Mouse (Mus musculus) heart, embryonic 13.5 days (tissue): ENCODE results near the gene Zfp653. TPM values are rescaled to one million over a fixed set of nuclear protein-coding genes. Genes with fewer than 3 reads are reported as not detected.

Experiments used
- ATAC-seq: fragments of 200-750 bp; cut with Nextera tagmentation; 2 replicates; pipeline ENCODE4 v1.8.0; 2017; ENCODE audit warnings: moderate TSS enrichment; ENCODE audit not compliant: insufficient number of reproducible peaks, low FRiP score, low TSS enrichment; ENCODE audit errors: extremely low read depth
- H3K27ac ChIP-seq: fragments of 300-500 bp; sonication (generic); replicated peaks from 2 replicates; pipeline ENCODE4 v1.5.1; 2015; ENCODE audit warnings: moderate library complexity, mild to moderate bottlenecking, inconsistent platforms
- H3K27me3 ChIP-seq: fragments of 300-500 bp; sonication (generic); replicated peaks from 2 replicates; pipeline ENCODE4 v1.6.1; 2015; ENCODE audit warnings: mild to moderate bottlenecking, inconsistent platforms
- H3K36me3 ChIP-seq: fragments of 300-500 bp; sonication (generic); 2 replicates; pipeline ENCODE4 v1.6.1; 2015; ENCODE audit warnings: mild to moderate bottlenecking, inconsistent platforms
- H3K4me1 ChIP-seq: fragments of 300-500 bp; sonication (generic); 2 replicates; pipeline ENCODE4 v1.6.1; 2015; ENCODE audit warnings: inconsistent platforms
- H3K4me2 ChIP-seq: fragments of 300-500 bp; sonication (generic); 2 replicates; pipeline ENCODE4 v1.6.1; 2015; ENCODE audit warnings: inconsistent platforms, mild to moderate bottlenecking, moderate library complexity
- H3K4me3 ChIP-seq: fragments of 300-500 bp; sonication (generic); 2 replicates; pipeline ENCODE4 v1.5.1; 2015; ENCODE audit warnings: moderate library complexity, mild to moderate bottlenecking, inconsistent platforms
- H3K9ac ChIP-seq: fragments of 300-500 bp; sonication (generic); 2 replicates; pipeline ENCODE4 v1.6.1; 2015; ENCODE audit warnings: inconsistent platforms, mild to moderate bottlenecking, moderate library complexity
- H3K9me3 ChIP-seq: fragments of 300-500 bp; sonication (generic); 2 replicates; pipeline ENCODE4 v1.6.1; 2016; ENCODE audit warnings: inconsistent platforms
- WGBS: fragments of 180-500 bp; shearing (Covaris S2); methylation state at CpG from one replicate; pipeline ENCODE4 v1.1.7; 2015; ENCODE audit warnings: mixed read lengths; 5-methylcytosine and 5-hydroxymethylcytosine counted together
- polyA plus RNA-seq: library from polyadenylated mRNA; unstranded; fragments of >200 nt; fragmentation: Nextera tagmentation; extraction: Ambion mirVana; gene quantifications from 2 replicates; pipeline ENCODE4 v1.2.1, GENCODE M21; 2015

The Zfp653 gene
- polyA plus RNA-seq, 1 experiment from 2014 or later: 9.5 TPM

DNA sequence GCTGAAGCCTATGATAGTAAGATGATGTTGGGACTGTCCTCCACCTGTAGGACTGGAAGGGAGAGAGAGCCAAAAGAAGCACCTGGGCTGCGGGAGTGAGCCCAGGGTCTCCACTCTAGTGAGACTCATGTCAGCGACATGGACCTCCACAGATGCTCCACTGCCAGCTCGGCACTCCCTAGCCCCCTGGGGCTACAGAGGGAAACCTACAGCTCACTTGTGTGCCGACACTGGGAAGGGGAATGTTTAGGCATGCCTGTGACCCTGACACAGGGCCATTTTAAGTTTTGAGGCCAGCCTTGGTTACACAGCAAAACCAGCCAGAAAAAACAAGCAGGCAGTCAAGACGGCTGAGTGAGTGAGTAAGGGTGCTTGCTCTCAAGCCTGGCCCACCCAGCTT, 4.0 kb downstream of the Zfp653 start:
- ATAC-seq: no peak
- Histone ChIP-seq H3K36me3 (peaks cover 60% of the 10 kb centered on the region), H3K4me2 (no peak overlapping the region), H3K9me3 (no peaks in the 10 kb centered on the region), H3K9ac (no peak overlapping the region), H3K4me3 (no peak overlapping the region), H3K27ac (no peak overlapping the region), H3K27me3 (no peaks in the 10 kb centered on the region), H3K4me1 (peaks cover 11% of the 10 kb centered on the region)
- 83% methylated on average over 5 of the region's 5 CpGs for WGBS

- H3K27ac ChIP-seq: no peak overlapping the region
- H3K9ac ChIP-seq: no peak overlapping the region
- no peaks in the 10 kb centered on the region for H3K9me3 ChIP-seq
- no peaks in the 10 kb centered on the region for H3K27me3 ChIP-seq
- no peak overlapping the region for H3K4me3 ChIP-seq
- 67% methylated on average over 3 of the region's 3 CpGs for WGBS
- peaks cover 66% of the 10 kb centered on the region for H3K36me3 ChIP-seq
- no peak for ATAC-seq
- H3K4me1 ChIP-seq: peaks cover 11% of the 10 kb centered on the region
- no peak overlapping the region for H3K4me2 ChIP-seq
Observed at GRCm38 (mm10) chr9:22066433-22066832, 4.7 kb downstream of the Zfp653 start.

DNA sequence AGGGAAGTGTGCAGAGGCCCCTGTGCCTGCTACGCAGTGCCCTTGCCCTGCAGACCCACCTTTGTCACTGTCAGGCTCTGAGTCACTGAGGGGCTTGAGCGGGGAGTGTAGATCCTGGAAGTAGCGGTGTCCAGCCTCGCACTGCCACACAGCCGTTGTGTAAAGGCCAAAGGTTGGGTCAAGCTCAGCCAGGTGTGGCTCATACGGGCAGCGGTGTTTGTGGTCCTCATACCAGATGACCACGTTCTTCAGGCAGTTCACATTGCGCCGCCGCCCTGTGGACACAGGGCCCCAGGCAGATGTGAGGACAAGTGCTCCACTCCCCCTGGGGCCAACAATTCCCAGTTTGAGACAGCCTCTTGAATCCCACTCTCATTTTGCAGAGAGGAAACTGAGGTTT, 5.5 kb downstream of the Zfp653 start:
- no peak overlapping the region for H3K27ac ChIP-seq
- H3K4me2 ChIP-seq: no peak overlapping the region
- peaks cover 74% of the 10 kb centered on the region for H3K36me3 ChIP-seq
- H3K27me3 ChIP-seq: no peaks in the 10 kb centered on the region
- H3K4me3 ChIP-seq: no peak overlapping the region
- peaks cover 11% of the 10 kb centered on the region for H3K4me1 ChIP-seq
- H3K9me3 ChIP-seq: no peaks in the 10 kb centered on the region
- H3K9ac ChIP-seq: no peak overlapping the region
- ATAC-seq: no peak
- 94% methylated on average over 11 of the region's 11 CpGs for WGBS

DNA sequence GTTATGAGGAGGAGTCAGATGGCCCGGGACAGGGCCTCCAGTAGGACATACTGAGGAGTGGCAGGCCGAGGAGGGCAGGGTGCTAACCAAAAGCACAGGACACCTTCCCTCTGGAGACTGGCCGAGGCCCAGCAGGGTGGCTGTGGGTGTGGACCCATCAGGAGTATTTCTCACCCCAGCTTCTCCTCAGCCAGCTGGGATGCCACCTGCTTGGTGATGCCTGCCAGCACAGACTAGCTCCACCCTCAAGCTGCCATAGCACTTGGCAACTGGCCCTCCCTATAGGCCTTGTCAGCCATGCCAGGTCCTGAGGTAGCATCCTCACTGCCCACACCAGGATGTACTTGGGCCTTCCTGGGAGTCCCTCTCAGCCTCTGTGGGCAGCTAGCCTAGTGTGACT, 6.8 kb downstream of the Zfp653 start:
- WGBS: 94% methylated on average over 3 of the region's 3 CpGs
- no peak overlapping the region for H3K4me2 ChIP-seq
- no peaks in the 10 kb centered on the region for H3K27me3 ChIP-seq
- ATAC-seq: no peak
- no peak overlapping the region for H3K27ac ChIP-seq
- no peaks in the 10 kb centered on the region for H3K4me1 ChIP-seq
- peaks cover 82% of the 10 kb centered on the region for H3K36me3 ChIP-seq
- no peak overlapping the region for H3K9ac ChIP-seq
- no peak overlapping the region for H3K4me3 ChIP-seq
- no peaks in the 10 kb centered on the region for H3K9me3 ChIP-seq

- H3K9me3 ChIP-seq: no peaks in the 10 kb centered on the region
- peaks cover 6% of the 10 kb centered on the region for H3K27me3 ChIP-seq
- WGBS: 63% methylated on average over 2 of the region's 2 CpGs
- peaks cover 91% of the 10 kb centered on the region for H3K36me3 ChIP-seq
- no peak overlapping the region for H3K4me2 ChIP-seq
- H3K9ac ChIP-seq: no peak overlapping the region
- H3K4me1 ChIP-seq: no peaks in the 10 kb centered on the region
- H3K27ac ChIP-seq: no peak overlapping the region
- no peak overlapping the region for H3K4me3 ChIP-seq
- no peak for ATAC-seq
Observed at GRCm38 (mm10) chr9:22061339-22061738, 9.8 kb downstream of the Zfp653 start.

DNA sequence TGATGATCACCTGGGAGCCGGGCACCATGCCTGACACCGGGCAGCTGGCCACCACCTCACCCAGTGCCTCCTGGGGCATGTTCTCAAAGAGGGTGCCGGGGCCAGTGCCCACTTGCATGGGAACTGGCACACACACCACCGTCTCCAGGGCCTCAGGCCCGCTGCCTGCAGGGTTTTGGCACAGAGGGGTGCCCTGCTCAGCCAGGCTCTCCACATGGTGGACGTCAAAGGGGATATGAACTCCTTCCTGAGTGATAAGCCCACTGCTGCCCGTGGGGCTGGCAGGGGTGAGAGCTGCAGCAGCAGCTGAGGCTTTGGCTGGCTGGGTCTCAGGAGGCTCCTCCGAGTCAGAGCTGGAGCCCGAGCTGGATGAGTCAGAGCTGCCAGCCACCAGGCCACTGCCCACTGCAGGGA, 13.2 kb downstream of the Zfp653 start:
- H3K9ac ChIP-seq: no peak overlapping the region
- no peak for ATAC-seq
- WGBS: 81% methylated on average over 9 of the region's 9 CpGs
- no peak overlapping the region for H3K4me3 ChIP-seq
- peaks cover 60% of the 10 kb centered on the region for H3K36me3 ChIP-seq
- H3K4me2 ChIP-seq: no peak overlapping the region
- H3K4me1 ChIP-seq: peaks cover 7% of the 10 kb centered on the region
- H3K27me3 ChIP-seq: peaks cover 38% of the 10 kb centered on the region
- H3K9me3 ChIP-seq: no peaks in the 10 kb centered on the region
- no peak overlapping the region for H3K27ac ChIP-seq

GRCm38 (mm10) chr9:22057031-22057517, 14.1 kb downstream of the Zfp653 start:
- no peak for ATAC-seq
- Histone ChIP-seq H3K4me1 (peaks cover 7% of the 10 kb centered on the region), H3K27me3 (peaks cover 47% of the 10 kb centered on the region), H3K9me3 (no peaks in the 10 kb centered on the region), H3K4me3 (no peak overlapping the region), H3K27ac (no peak overlapping the region), H3K4me2 (no peak overlapping the region), H3K36me3 (peaks cover 51% of the 10 kb centered on the region), H3K9ac (no peak overlapping the region)
- 87% methylated on average over 9 of the region's 9 CpGs for WGBS

DNA sequence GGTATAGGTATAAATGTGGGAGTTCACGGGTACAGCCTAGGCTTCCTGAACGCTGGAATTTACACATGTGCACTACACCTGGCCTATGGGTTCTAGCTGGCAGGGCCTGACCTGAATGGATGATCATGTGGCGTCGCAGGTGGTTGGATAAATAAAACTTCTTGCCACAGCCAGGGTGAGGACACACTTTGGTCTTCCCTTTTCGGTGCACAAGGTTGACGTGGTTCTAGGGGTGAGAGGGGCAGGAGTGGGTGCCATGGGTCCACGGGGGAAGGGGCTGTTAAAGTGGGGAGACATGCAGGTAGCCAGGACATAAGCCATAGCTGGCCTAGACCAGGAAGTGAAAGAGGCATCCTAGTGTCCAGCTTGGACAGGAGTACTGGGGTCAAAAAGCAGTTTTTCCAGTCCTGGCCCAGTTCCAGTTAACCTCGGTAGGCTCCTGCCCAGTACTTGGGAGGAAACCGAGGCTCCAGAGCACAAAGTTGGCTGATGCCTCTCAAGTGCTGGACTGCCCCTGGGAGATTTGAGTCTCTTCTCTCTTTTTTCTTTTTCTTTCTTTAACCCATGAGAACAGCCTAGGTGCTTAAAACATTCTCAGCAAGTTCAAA, 14.8 kb downstream of the Zfp653 start:
- no peak for ATAC-seq
- H3K4me2 ChIP-seq: no peak overlapping the region
- H3K4me3 ChIP-seq: no peak overlapping the region
- no peaks in the 10 kb centered on the region for H3K9me3 ChIP-seq
- peaks cover 54% of the 10 kb centered on the region for H3K27me3 ChIP-seq
- peaks cover 44% of the 10 kb centered on the region for H3K36me3 ChIP-seq
- peaks cover 14% of the 10 kb centered on the region for H3K4me1 ChIP-seq
- H3K9ac ChIP-seq: no peak overlapping the region
- 69% methylated on average over 9 of the region's 9 CpGs for WGBS
- no peak overlapping the region for H3K27ac ChIP-seq

- H3K9me3 ChIP-seq: no peaks in the 10 kb centered on the region
- no peak overlapping the region for H3K27ac ChIP-seq
- ATAC-seq: no peak
- peaks cover 21% of the 10 kb centered on the region for H3K4me1 ChIP-seq
- H3K36me3 ChIP-seq: peaks cover 37% of the 10 kb centered on the region
- H3K9ac ChIP-seq: no peak overlapping the region
- 34% methylated on average over 29 of the region's 29 CpGs for WGBS
- no peak overlapping the region for H3K4me2 ChIP-seq
- peaks cover 61% of the 10 kb centered on the region for H3K27me3 ChIP-seq
- no peak overlapping the region for H3K4me3 ChIP-seq
Observed at GRCm38 (mm10) chr9:22055713-22056112, 15.5 kb downstream of the Zfp653 start.

- no peak overlapping the region for H3K27ac ChIP-seq
- WGBS: 3% methylated on average over 32 of the region's 32 CpGs
- peaks cover 32% of the 10 kb centered on the region for H3K4me1 ChIP-seq
- H3K4me2 ChIP-seq: peak overlapping the region; percentile 45
- H3K36me3 ChIP-seq: peaks cover 30% of the 10 kb centered on the region
- no peak overlapping the region for H3K9ac ChIP-seq
- ATAC-seq: no peak
- peaks cover 72% of the 10 kb centered on the region for H3K27me3 ChIP-seq
- H3K4me3 ChIP-seq: peak overlapping the region; percentile 17
- no peaks in the 10 kb centered on the region for H3K9me3 ChIP-seq
Observed at GRCm38 (mm10) chr9:22054411-22055076, 16.6 kb downstream of the Zfp653 start.

- Histone ChIP-seq H3K9ac (no peak overlapping the region), H3K9me3 (no peaks in the 10 kb centered on the region), H3K4me2 (no peak overlapping the region), H3K4me3 (no peak overlapping the region), H3K27ac (no peak overlapping the region), H3K36me3 (peaks cover 21% of the 10 kb centered on the region), H3K27me3 (peaks cover 81% of the 10 kb centered on the region), H3K4me1 (peaks cover 32% of the 10 kb centered on the region)
- no peak for ATAC-seq
- 17% methylated on average over 6 of the region's 7 CpGs for WGBS
Observed at GRCm38 (mm10) chr9:22053657-22054056, 17.5 kb downstream of the Zfp653 start.

- H3K4me1 ChIP-seq: peaks cover 32% of the 10 kb centered on the region
- no peak for ATAC-seq
- WGBS: 2% methylated on average over 27 of the region's 28 CpGs
- H3K27me3 ChIP-seq: peaks cover 89% of the 10 kb centered on the region
- no peaks in the 10 kb centered on the region for H3K9me3 ChIP-seq
- H3K27ac ChIP-seq: no peak within 1 kb of the TSS
- H3K4me2 ChIP-seq: peak within 1 kb of the TSS; percentile 69
- peak within 1 kb of the TSS; percentile 57; the same call in 1 of the 2 replicates for H3K9ac ChIP-seq
- peak within 1 kb of the TSS; percentile 50 for H3K4me3 ChIP-seq
- H3K36me3 ChIP-seq: peaks cover 3% of the 10 kb centered on the region; the same call in 1 of the 2 replicates
Observed at GRCm38 (mm10) chr9:22051958-22052254, 19.3 kb downstream of the Zfp653 start, which contains the start of gene Elavl3. Elavl3 (minus strand) TSS chr9:22052023.
